Mouse (Mus musculus): ENCODE data around the gene Frmd4a.

DNA sequence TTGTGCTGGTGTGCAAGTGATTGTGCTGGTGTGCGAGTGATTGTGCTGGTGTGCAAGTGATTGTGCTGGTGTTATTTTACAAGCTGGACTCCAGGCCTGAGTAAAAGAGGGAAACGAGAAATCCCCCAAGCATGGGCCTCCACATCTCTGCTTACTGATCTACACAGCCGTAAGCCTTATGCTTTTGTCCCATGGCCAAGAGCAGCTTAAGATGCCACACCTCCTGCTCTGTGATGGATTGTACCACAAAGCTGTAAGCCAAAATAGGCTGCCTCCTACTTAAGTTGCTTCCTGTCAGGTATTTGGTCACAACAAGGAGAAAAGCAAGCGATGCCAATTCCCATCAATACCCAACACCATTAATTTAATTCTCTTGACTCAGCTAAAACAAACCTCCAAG is 126.9 kb downstream of the Frmd4a start:
- TF ChIP-seq CTCF (IDR thresholded peaks at IDR 0.05; ENCODE audit: low read depth) (no peak), EP300 (optimal IDR thresholded peaks at IDR 0.05) (no peak)

All from stomach, postnatal 0 days (tissue).